Mouse (Mus musculus): ENCODE measurements at regions not wholly inside any gene's neighbourhood (a gene's known extent, or its start where the extent isn't known, plus 50 kb on each side); places are given as distances from the start of the nearest gene placed in this dataset.
"Not testable (repeated sequence)": the region's sequence is repeated elsewhere in the genome, so short reads cannot be mapped to it uniquely, and the experiment has no call there.

DNA sequence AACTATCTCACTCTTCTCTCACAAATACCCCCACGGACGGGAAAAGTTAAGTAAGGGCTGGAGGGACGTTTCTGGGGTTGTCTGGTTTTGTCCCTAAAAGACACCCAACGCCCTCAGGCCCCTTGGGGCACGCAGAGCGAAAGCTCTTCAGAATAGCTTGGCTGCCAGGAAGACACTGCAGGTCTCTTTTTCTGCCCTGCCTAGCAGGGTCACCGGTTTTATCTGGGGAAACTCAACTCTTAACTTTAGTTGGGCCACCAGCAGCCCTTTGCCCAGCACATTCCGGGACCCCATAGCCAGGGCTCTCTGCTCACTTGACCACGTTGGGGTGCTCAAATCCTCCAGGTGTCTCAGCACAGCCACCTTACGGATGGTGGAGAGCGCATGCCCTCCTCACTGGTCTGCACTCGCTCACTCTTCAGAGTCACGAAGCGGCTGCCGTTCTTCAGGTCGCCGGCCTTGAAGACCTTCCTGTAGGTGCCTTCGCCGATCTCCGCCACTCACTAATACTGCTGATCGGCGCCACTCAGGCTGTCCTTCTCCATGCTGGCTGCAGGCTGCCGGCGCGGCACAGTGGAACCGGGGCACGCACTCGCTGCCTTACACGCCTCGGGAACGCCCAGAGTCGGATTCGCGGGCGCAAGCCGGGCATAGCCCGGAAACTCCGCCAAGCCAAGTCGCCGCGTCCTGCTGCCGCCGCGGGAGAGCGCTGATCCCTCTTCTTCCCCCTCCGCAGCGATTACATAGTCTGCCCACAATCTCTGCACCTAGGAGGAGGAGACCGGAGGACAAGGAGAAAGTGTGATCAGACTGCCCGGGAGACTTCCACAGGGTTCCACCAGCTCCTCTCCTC is 83.0 kb downstream of the Ulbp1 start:
- peak; percentile 53 for ATAC-seq (ENCODE audit: low FRiP score, low read depth)
- Histone ChIP-seq H3K27me3 (peaks cover 49% of the 10 kb centered on the region), H3K27ac (replicated peaks) (no peak overlapping the region), H3K4me2 (replicated peaks) (peak overlapping the region; percentile 99), H3K4me3 (peak overlapping the region; percentile 58), H3K9me3 (no peaks in the 10 kb centered on the region), H3K4me1 (peaks cover 24% of the 10 kb centered on the region), H3K36me3 (no peaks in the 10 kb centered on the region), H3K9ac (replicated peaks) (peak overlapping the region; percentile 55)
- 8% methylated on average over 47 of the region's 49 CpGs for WGBS

- not testable (repeated sequence) for H3K36me3 ChIP-seq; ATAC-seq (ENCODE audit: low FRiP score, low read depth); H3K27ac ChIP-seq (replicated peaks); H3K27me3 ChIP-seq; H3K4me1 ChIP-seq; H3K4me2 ChIP-seq (replicated peaks); H3K4me3 ChIP-seq; H3K9me3 ChIP-seq; H3K9ac ChIP-seq (replicated peaks)
- WGBS: 63% methylated on average over 3 of the region's 3 CpGs
These were observed 114.6 kb downstream of the Ulbp1 start for GRCm38 (mm10) chr10:7358791-7359190.

DNA sequence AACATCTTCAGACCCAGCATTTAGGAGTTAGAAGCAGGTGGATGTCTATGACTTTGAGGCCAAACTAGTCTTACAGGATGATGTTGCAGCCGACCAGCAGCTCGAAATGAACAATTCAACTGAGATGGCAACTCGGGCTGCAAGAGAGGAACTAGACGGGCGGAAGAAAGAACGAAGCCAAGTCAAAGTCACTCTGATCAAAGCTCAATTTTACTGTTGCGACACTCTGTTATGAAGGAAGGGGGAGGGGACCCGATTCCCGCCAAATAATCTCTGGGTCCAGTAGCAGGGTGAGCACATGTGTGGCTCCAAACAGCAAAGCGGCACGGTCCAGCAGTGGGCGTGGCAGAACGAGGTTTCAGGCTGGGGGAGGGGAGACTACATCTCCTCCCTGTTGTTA is 129.1 kb downstream of the Ulbp1 start:
- H3K4me3 ChIP-seq; H3K4me1 ChIP-seq; H3K9me3 ChIP-seq; H3K27me3 ChIP-seq; ATAC-seq (ENCODE audit: low FRiP score, low read depth); H3K9ac ChIP-seq (replicated peaks); H3K36me3 ChIP-seq; H3K4me2 ChIP-seq (replicated peaks); H3K27ac ChIP-seq (replicated peaks): not testable (repeated sequence)
- 94% methylated on average over 13 of the region's 13 CpGs for WGBS

DNA sequence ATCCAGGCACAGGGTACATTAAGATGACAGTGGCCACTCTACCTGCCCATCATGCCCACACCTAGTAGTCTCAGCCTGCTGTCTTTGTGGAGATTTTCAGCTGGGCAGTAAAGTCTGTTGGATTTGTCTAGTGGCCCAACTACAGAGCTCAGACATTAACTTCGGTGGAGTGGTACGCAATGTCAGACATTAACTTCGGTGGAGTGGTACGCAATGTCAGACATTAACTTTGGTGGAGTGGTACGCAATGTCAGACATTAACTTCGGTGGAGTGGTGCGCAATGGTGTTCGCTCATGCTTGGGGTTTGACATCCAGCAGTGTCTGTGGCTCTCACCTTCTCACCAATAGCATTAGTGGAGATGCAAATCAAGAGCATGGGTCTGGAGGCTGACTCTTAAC is 129.7 kb downstream of the Ulbp1 start:
- H3K4me3 ChIP-seq; H3K27me3 ChIP-seq; H3K4me1 ChIP-seq; ATAC-seq (ENCODE audit: low FRiP score, low read depth); H3K9ac ChIP-seq (replicated peaks); H3K4me2 ChIP-seq (replicated peaks); H3K9me3 ChIP-seq; H3K36me3 ChIP-seq; H3K27ac ChIP-seq (replicated peaks): not testable (repeated sequence)
- 94% methylated on average over 8 of the region's 8 CpGs for WGBS

GRCm38 (mm10) chr10:7333077-7333747 is 121.2 kb upstream of the Cnksr3 start:
- Histone ChIP-seq H3K9ac (replicated peaks) (no peak overlapping the region), H3K4me1 (no peaks in the 10 kb centered on the region), H3K27me3 (no peaks in the 10 kb centered on the region), H3K9me3 (no peaks in the 10 kb centered on the region), H3K4me2 (replicated peaks) (no peak overlapping the region), H3K27ac (replicated peaks) (no peak overlapping the region), H3K36me3 (no peaks in the 10 kb centered on the region), H3K4me3 (no peak overlapping the region)
- WGBS: 38% methylated on average over 11 of the region's 11 CpGs
- peak; percentile 93 for ATAC-seq (ENCODE audit: low FRiP score, low read depth)

GRCm38 (mm10) chr10:7328262-7328661 is 116.2 kb upstream of the Cnksr3 start:
- no peak for ATAC-seq (ENCODE audit: low FRiP score, low read depth)
- H3K9ac ChIP-seq (replicated peaks): no peak overlapping the region
- no peaks in the 10 kb centered on the region for H3K9me3 ChIP-seq

GRCm38 (mm10) chr10:7327046-7327445 is 115.0 kb upstream of the Cnksr3 start:
- not testable (repeated sequence) for H3K9me3 ChIP-seq; H3K27ac ChIP-seq (replicated peaks); H3K4me2 ChIP-seq (replicated peaks); H3K9ac ChIP-seq (replicated peaks); H3K4me3 ChIP-seq; H3K36me3 ChIP-seq; H3K4me1 ChIP-seq; ATAC-seq (ENCODE audit: low FRiP score, low read depth); H3K27me3 ChIP-seq
- WGBS: 91% methylated on average over 3 of the region's 3 CpGs

More at GRCm38 (mm10) chr10:7328262-7328661, 116.2 kb upstream of the Cnksr3 start:
- no peak overlapping the region for H3K4me2 ChIP-seq (replicated peaks)
- H3K27me3 ChIP-seq: no peaks in the 10 kb centered on the region
- H3K4me3 ChIP-seq: no peak overlapping the region
- no peaks in the 10 kb centered on the region for H3K36me3 ChIP-seq
- no peak overlapping the region for H3K27ac ChIP-seq (replicated peaks)
- WGBS: 41% methylated on average over 3 of the region's 3 CpGs
- no peaks in the 10 kb centered on the region for H3K4me1 ChIP-seq

- Histone ChIP-seq H3K36me3 (no peaks in the 10 kb centered on the region), H3K4me1 (no peaks in the 10 kb centered on the region), H3K9me3 (no peaks in the 10 kb centered on the region), H3K4me3 (no peak overlapping the region), H3K9ac (replicated peaks) (no peak overlapping the region), H3K27ac (replicated peaks) (no peak overlapping the region), H3K27me3 (no peaks in the 10 kb centered on the region), H3K4me2 (replicated peaks) (no peak overlapping the region)
- 82% methylated on average over 4 of the region's 4 CpGs for WGBS
- no peak for ATAC-seq (ENCODE audit: low FRiP score, low read depth)
These were observed 113.0 kb upstream of the Cnksr3 start for GRCm38 (mm10) chr10:7325074-7325473.

GRCm38 (mm10) chr10:7323258-7323657 is 111.2 kb upstream of the Cnksr3 start:
- Histone ChIP-seq H3K4me3 (no peak overlapping the region), H3K27ac (replicated peaks) (no peak overlapping the region), H3K27me3 (no peaks in the 10 kb centered on the region), H3K4me2 (replicated peaks) (no peak overlapping the region), H3K9ac (replicated peaks) (no peak overlapping the region), H3K4me1 (no peaks in the 10 kb centered on the region), H3K9me3 (no peaks in the 10 kb centered on the region), H3K36me3 (no peaks in the 10 kb centered on the region)
- WGBS: 29% methylated on average over 3 of the region's 3 CpGs
- no peak for ATAC-seq (ENCODE audit: low FRiP score, low read depth)

DNA sequence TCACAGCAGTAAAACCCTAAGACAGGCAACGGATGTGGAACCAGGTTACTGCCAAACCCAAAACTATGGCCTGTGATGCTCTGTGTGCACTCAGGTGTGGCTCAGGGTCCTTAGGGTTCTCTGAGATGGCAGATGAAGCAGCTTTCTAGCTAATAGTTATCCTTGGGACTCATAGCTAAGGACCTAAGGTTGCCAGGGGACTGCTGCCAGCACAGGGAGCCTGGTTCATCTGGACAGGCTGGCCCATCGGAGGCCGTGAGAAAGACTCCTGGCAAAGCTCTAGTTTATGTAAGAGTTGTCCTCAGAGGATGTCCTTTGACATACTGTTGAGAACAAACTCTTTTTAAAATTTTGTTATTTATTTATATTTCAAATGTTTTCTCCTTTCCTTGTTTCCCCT is 97.9 kb upstream of the Cnksr3 start:
- no peak overlapping the region for H3K4me2 ChIP-seq (replicated peaks)
- WGBS: 95% methylated on average over 3 of the region's 3 CpGs

DNA sequence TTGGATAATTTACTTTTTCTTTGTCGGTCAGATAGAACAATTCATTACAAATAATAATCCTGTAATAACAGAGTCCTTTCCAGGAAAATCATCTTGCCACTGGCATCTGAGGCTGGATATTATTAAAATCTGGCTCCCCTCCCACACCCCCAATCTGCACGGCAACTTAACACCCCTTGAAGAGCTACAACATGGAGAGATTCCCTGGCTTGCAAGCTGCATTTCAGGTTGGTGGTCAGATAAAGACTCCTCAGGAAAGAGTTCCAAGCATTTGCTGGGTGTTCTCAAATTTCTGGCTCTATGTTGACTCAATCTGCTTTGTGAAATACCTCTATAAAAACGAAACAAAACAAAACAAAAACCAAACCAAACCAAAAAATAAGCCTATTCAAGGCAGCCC is 93.8 kb upstream of the Cnksr3 start:
- not testable (repeated sequence) for H3K27ac ChIP-seq (replicated peaks); H3K9ac ChIP-seq (replicated peaks); H3K36me3 ChIP-seq; H3K4me3 ChIP-seq; ATAC-seq (ENCODE audit: low FRiP score, low read depth); H3K9me3 ChIP-seq; H3K4me1 ChIP-seq; H3K4me2 ChIP-seq (replicated peaks); H3K27me3 ChIP-seq
- WGBS: 67% methylated on average over 3 of the region's 3 CpGs

More for the DNA sequence above, 97.9 kb upstream of the Cnksr3 start:
- Histone ChIP-seq H3K9ac (replicated peaks) (no peak overlapping the region), H3K27me3 (no peaks in the 10 kb centered on the region), H3K36me3 (no peaks in the 10 kb centered on the region), H3K4me1 (no peaks in the 10 kb centered on the region), H3K27ac (replicated peaks) (no peak overlapping the region), H3K4me3 (no peak overlapping the region), H3K9me3 (no peaks in the 10 kb centered on the region)
- no peak for ATAC-seq (ENCODE audit: low FRiP score, low read depth)

GRCm38 (mm10) chr10:7298377-7298776 is 86.3 kb upstream of the Cnksr3 start:
- H3K4me1 ChIP-seq: no peaks in the 10 kb centered on the region
- no peak overlapping the region for H3K9ac ChIP-seq (replicated peaks)
- no peak overlapping the region for H3K4me2 ChIP-seq (replicated peaks)
- H3K9me3 ChIP-seq: no peaks in the 10 kb centered on the region
- ATAC-seq (ENCODE audit: low FRiP score, low read depth): no peak
- H3K36me3 ChIP-seq: no peaks in the 10 kb centered on the region
- H3K27ac ChIP-seq (replicated peaks): no peak overlapping the region
- 94% methylated on average over 7 of the region's 7 CpGs for WGBS
- H3K4me3 ChIP-seq: no peak overlapping the region
- no peaks in the 10 kb centered on the region for H3K27me3 ChIP-seq

Data from midbrain, embryonic 12.5 days (tissue).